Mouse (Mus musculus) CD4-positive, CD25-positive, alpha-beta regulatory T cell, adult 4 months (primary cell): ENCODE results near the gene Dnal4. TPM values are rescaled to one million over a fixed set of nuclear protein-coding genes. Genes with fewer than 3 reads are reported as not detected.

Source experiments
- ATAC-seq: one replicate; pipeline ENCODE4 v1.8.0; 2017
- polyA plus RNA-seq, 2 experiments: library from polyadenylated mRNA; unstranded; fragments of 100-300 nt; shearing (Covaris generic); gene quantifications; one replicate each; pipeline ENCODE4 v1.2.1; 2017

Dnal4 gene
- polyA plus RNA-seq, 2 experiments from 2014 or later: 6.9 to 10.4 TPM

DNA sequence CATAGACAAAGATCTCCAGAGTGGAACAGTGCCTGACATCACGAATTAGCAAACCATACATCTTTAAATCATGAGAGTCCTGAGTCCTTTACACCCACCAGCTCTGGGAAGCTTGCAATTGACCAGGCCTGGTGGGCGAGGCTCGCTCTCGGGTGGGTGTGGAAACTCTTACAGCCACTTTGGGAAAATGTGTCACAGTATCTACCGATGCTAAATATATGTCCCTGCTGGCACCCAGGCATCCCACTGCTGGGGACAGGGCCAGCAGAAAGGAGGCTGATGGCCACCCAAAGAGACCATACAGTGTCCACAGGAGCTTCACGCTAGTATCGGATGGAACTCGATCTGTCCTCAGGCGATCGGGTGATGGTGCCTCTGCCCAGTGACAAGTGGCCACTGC, 20.9 kb upstream of the Dnal4 start:
- ATAC-seq: no peak

DNA sequence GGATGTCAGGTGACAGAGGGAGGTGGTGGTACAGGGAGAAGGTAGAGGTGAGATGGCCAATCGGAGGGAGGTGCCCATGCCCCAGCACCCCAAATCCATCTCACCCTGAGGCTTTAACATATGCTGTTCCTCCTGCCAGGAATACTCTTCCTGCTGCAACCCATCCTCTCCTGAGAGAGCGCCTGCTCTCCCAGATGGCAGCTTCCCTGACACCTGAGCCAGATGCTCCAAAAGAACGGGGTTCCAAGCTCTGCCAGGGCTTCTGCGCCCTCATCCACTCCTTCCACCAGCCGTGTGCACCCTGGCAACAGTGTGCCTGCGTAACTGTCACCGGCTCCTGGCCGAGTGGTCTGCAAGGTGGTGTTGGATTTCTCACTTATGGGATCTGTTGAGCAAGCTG, 20.0 kb upstream of the Dnal4 start:
- no peak for ATAC-seq

DNA sequence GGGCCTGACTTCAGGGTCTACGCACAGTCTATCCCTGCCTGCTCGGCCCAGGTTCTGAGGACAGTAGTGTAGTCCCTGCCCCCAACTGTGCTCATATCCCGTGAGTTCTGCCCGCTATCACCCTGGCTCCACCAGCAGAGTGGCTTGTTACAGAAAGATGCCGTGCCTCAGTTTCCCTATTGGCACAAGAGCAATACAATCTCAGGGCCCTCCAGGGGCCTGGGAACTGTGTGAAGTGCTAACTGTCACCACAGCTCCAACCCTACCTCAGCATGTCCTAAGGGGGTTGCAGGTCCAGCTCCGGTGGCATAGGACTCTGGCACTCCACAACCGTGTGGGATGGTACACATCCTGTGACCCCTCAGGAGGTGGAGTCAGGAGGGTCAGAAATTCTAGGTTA, 19.4 kb upstream of the Dnal4 start:
- ATAC-seq: no peak

DNA sequence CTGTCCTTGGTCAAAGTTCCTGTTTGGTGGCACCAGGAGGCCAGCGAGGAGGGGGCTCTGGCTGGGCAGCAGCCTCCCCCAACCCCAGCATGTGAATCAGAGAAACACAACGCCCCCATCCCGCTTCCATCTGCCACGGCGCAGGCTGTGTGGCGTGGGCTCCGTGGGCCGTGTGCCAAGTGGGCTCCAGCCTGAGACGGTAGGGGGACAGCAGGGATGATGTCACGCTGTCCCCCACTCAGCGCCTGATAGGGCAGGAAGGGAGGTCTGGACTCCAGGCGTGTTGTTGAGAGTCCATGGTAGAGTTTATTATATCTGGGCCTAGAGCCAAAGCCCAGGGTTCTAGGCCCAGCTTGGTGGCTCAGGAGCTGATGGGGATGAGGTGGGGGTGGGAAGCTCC, 18.6 kb upstream of the Dnal4 start:
- ATAC-seq: no peak

DNA sequence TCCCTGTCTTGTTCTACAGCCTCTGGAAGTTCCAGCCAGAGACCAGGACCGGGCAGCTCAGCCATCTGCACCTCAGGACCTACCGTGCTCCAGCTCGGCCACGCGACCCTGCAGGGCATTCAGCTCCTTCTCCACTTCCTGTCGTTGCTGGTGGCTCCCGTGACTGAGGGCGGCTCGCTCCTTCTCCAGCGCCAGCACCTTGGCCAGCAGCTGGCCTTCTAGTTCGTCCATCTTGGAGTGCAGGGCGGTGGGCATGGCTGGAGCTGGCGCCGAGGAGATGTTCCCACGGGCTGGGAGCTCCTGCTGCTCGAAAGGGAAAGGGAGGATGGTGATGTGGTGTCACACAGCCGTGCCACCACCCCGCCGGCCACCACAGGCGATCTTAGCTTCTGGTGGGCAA, 16.5 kb upstream of the Dnal4 start:
- no peak for ATAC-seq

DNA sequence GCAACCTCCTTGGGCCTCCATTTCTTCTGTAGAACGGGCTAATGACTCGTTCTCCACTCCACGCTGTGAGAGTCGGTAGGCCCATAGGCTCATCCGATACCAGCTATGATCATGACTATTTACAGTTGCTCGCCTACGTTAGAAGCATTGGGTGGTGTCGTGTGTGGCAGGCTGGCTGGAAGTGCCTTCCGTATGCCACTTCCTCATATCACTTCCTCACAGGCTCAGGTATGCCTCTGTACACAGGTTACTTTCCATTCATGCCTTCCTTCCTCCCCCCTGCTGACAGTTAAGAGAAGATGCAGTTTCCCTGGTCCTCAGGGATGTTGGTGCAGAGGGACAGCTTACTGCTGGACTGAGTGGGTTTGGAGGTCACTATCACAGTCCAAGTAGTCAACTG, 15.4 kb upstream of the Dnal4 start:
- no peak for ATAC-seq

DNA sequence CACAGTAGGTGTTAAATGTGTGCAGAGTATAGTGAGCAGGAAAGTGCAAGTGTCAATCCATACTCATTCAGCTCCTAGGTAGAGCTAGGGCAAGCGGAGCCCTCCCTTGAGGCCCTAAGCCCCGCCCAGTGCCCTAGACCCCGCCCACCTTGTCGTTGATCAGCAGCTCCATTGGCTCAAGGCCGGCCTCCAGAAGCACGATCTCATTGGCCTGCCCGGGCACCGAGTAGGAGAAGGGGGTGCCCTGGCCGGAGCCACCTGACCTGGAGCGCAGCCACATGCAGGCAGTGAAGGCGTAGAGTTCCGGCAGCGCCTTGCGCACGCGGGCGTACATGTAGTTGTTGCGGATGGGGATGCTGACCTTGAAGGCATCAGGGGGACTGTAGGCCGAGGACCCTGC, 14.8 kb upstream of the Dnal4 start:
- no peak for ATAC-seq

DNA sequence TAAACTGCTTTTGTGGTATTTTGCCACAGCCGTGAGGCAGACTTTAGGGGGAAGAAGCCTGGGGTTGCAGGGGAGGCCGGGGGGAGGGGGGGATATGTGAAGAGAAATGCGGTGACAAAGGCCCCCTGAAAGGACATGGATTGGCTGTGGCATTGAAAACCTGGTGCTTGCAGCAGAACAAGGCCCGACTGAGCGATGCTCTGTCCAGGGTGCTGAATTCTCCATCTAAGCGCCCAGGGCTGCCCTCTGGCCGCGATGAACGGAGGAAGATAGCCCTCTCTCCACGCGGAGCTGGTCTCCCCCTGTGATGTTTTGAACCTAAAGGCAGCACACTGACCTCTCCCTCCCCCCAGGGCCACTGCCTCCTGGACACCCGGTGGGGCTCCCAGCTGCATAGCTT, 13.9 kb upstream of the Dnal4 start:
- no peak for ATAC-seq

DNA sequence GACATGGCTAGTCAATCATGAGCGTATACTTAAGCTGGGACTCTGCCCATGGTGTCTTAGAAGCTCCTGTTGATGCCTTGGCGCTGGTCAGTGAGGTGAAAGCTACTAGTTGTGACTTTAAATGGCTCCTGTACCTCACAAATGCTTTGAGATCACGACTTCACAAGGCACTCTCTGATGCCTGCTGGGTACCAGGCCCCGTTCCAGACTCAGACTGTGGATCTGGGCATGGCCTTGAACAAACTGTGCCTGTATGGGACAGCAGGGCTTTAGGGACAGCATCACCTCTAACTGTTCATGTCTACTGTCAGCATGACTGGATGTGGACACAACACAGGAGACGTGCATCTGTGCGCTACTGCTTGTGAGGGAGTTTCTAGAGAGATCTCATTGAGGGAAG, 13.3 kb upstream of the Dnal4 start:
- no peak for ATAC-seq

DNA sequence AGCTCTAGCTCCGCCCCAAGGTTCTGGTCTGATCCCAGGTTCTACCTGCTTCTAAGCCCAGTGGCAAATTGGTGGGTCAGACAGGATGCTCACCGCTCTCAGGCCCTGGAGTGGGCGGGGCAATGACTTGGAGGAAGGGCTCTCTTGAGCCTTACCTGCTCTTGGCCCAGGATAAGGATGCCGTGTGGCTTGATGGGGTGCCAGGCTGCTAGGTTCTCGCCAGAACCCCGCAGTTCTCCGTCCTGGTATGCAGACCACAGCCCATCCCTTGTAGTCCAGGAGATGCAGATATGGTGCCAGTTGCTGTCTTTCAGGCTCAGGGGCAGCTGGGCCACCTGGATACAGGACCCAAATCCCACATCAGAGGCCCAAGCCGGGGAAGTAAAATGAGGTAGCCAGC, 12.5 kb upstream of the Dnal4 start:
- no peak for ATAC-seq

DNA sequence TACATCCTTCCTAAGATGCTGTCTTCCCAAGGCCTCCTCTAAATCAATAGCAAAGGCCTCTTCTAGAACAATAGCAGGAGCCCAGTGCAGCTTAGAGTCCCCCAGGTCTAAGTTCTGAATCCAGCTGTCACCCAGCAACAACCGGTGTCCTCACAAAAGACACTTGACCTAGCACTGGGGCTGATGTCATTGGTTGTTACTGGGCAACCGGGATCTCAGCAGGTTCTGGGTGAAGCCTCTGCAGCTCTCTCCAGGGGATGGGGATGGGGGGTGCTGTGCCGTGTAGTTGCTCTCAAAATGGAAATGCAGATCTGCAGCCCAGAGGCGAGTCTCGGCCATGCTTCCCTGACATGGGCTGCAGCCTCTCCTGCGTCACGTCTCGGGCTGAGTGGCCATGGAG, 10.2 kb upstream of the Dnal4 start:
- ATAC-seq: no peak

DNA sequence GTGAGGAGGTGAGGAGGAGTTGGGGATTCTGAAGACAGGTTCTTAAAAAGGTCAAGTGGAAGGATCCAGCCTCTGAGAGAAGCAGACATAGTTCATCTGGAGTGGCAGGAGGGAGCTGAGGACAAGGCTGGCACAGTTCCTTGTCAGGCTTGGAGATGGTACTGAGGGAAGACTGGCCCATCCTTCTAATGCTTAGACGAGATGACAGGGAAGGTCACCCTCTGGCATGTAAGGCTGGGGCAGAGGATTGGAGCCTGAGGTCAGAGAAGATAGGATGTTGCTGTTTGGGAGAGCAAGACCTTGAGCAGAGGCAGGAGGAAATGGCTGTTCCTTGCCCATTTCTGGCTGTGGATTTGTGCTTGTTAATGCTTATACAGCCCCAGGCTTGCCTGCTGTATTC, 7.4 kb upstream of the Dnal4 start:
- no peak for ATAC-seq

DNA sequence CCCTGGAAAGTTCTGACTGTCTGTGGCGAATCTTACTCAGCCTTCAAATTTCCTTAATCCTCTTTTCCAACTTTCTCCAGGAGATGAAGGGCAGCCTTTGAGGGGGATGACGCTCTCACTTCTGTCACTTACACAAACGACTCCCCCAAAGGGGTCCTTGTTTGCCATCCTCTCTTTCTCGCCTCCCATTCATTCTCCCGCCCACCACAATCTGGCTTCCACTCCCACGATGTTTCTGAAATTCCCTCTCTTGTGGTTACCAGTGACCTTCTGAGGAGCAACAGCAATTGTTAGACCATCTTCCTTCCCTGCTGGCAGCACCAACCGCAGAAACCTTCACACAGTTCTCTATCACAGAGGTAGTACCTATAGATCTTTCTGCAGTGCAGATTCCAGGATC, 2.0 kb downstream of the Dnal4 start:
- no peak for ATAC-seq

DNA sequence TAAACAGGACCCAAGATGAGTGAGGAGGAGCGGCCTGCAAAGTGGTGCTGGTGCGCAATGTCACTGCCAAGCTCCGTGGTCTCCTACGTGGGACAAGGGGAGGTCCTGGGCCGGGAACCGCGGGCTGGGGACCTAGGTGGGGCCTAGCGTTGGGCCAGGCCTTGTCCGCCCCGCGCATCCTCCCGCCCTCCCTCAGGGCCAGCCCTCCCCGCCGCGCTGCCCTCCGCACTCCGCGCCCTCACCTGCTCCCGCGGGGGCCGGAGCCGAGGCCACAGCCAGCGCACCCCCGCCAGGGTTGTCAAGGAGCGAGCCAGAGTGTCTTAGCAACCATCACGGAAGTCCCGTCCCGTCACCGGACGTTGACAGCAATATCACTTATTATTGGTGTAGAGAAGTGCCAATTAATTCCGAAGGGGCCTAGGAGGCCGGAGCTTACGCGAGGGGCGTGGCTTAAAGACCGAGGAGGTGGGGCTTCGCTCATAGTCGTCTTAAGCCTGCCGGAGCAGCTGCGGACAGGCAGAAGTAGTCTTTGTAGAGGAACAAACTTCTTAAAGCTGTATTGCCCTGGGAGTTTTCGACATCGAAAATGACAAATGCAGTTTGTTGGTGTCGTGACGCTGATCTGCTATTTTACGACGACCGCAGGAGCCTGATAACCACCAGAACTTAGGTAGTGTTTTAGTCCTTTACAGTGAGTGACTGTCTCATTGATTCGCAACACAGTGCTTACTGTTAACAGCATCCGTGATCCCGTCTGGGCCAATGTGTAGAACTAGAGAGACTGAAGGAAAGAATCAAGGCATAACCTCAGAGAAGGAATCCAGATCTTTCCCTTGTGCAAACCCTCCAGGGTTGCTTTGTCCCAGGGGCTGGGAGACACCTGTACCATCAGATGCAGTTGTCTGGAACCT, 3.3 kb downstream of the Dnal4 start:
- ATAC-seq: peak; percentile 99

DNA sequence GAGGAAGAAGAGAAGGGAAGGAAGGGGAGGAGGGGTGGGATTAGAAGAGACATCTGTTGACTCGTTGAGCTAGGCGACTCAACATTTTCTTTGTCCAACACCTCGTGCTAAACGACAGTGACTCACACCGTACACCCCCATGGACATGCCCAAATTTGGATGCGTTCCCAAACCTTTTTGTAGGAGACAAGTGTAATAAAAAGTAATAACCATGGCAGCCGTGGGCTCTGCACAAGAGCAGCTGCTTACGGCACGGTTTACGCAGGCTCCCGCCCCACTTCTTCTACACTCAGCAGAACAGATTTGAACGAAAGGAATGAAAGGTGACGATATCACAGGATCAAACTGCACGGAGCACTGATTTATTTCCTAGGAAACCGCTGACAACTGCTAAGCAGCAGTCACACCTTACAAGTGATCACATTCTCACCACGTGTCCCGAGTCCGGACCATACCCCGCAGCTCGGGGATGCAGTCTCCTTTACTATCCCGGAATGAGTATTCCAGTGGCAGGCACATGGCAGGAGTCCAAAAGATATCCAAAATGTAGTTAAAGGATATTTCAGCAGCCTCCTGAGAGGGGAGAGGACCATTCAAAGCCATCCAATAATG, 6.9 kb downstream of the Dnal4 start:
- ATAC-seq: no peak

DNA sequence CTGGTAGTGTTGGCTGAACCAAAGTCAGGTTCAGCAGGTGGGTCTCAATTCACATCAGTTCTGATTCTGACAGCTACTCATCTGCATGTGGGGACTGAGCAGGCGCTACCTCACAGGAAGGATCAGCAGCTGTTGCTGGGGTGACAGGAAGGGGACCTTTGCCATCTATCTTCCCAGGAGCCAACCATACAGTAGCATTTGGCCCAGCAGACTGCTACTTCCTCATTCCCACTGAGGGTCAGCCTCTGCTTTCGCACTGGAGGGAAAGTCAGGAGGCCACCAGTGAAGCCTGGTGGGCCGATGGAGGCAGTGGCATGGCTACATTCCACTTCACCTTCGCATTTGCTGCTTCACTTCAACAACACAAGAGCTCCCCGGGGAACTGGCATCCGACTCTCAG, 9.3 kb downstream of the Dnal4 start:
- ATAC-seq: no peak

DNA sequence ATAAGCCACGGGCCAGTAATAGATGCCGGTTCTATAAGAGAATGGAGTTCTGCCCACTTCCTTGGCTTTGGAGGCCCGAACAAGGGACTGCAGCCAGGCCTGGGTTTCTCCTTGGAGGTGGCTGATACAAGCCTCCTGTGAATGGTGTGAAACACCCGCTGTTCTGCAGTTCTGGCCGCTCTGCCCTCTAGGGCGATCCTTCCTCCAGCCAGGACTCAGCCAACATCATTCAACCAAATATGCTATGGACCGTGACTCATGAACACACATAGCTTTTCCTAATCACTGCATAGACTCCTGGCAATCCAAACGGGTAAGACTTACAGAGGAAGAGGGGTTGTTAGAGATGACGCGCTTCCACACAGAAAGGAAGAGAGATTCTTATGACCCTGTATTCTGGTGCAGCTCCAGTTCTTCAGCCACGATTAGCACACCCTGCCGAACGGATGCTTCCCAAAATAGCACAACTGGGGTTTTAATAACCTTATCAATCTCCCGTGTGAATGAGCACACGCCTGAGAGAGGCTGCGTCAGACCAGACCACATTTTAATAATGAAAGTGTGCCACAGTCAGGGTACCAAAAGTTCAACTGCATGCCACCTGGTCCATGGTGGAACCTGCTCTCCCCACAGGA, 10.2 kb downstream of the Dnal4 start:
- no peak for ATAC-seq

DNA sequence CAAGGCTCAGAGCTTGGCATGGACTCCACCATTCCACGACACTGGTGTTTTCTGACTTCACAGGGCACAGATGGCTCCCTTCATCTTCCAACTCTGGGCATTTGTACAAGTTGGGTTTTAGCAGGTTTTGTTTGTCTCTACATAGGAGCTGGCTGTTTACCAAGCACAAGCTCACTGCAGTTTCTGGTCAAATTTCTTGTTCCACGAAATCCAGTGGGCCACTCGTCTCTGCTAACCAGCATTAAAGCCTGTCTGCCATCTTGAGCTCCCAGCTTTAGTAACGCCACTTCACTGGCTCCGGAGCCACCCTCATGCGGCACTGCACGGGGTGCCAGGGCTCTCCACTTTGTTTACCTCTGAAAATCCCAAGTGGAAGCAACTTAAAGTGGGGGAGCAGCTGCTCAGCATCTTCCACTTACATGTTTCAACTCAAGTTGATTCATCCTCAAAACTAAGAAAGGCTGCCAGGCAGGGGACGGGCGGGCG, 11.0 kb downstream of the Dnal4 start:
- no peak for ATAC-seq

DNA sequence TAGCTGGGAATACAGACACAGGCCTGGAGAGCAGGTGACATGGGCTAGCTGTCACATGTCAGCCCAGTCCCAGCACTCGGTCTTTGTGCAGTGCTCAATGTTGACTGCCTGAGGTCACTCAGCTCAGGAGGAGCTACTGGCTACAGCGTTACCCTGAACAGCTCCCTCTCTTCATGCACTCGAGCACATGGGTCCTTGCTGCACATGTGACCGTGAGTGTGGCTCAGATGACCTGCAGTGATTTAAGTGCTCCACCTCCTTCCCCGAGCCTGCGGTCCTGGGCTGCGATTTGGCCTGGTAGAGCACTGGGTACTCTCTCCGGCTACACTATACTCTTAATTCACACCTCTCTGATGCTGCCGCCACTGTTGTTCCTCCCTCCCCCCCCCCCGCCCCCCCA, 11.5 kb downstream of the Dnal4 start:
- no peak for ATAC-seq

DNA sequence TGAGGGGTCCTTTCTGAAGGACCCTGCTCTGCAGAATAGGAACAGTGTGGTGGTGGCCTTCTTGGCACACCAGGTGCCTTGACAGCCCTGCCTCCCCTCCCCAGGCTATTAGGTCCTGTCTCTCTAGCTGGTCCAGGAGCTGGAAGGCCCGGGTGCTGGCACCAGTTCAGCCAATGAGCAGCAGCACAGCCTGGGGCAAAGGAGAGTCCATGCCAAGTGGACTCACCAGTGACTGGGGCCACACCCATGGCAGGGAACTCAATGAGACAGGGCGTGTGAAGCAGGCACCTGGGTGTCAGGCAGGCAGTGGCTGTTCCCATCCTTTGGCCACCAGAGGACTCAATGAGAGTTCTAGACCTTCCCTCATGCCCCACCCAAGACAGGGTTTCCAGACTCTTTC, 12.3 kb downstream of the Dnal4 start:
- ATAC-seq: no peak

DNA sequence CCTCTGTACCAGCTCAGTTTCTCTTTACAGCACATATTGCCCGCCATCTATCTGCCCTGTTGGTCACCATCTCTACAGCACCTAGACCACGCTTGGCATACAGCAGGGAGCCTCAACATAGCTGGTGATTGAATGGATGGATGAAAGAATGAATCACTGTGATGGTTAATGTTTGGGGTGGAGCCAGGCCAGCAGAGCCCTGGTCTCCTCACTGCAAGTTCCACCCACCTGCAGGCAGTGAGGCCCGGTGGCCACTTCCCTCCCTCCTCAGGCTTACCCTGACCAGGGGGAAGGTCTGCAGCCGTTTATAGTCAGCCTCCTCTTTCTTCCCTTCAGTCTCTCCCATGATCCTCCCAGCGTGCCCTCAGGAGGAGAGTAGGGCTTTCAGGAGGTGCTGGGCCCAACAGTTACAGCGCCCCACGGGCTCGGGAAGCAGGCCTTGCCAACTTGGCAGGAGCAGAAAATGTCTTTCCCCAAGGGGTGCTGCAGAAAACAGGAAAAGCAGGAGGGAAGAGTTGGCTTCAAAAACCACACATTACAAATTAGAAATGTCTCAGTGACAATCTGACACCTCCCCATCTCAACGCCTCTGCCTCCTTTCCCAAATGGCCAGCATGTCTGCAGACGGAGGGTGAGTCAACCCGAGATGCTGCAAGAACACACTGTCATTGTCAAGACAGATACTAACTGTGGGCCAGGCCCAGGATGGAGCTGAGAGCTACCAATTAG, 12.9 kb downstream of the Dnal4 start:
- no peak for ATAC-seq

DNA sequence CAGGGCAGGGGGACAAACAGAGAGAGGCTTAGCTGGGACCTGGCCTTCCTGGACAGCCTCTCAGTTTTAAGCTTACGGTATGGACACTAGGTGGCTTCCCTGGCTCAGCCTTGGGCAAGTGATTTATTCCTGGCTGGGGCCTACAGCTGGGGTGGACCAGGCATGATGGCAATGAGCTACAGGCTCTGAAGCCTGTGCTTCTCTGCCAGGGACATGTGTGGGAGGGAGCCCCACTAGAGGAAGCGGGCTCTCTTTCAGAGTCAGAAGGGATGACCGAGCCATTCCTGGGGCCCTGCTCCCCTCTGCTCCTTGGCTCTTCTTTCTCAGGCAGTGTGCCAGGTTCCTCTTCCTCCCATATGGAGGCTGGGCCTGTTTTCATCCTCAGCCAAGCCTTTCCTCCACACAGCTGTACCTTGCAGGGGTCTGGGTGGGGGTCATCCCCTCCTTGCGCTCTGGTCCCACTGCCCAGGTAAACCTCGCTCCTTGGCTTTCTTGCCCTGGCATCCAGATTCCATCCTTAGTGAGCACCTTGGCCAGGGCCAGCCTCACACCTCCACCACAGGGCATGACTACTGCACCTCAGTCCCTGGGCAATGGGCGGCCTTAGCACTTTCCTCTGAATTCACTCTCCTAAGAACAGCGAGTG, 13.9 kb downstream of the Dnal4 start:
- ATAC-seq: no peak

DNA sequence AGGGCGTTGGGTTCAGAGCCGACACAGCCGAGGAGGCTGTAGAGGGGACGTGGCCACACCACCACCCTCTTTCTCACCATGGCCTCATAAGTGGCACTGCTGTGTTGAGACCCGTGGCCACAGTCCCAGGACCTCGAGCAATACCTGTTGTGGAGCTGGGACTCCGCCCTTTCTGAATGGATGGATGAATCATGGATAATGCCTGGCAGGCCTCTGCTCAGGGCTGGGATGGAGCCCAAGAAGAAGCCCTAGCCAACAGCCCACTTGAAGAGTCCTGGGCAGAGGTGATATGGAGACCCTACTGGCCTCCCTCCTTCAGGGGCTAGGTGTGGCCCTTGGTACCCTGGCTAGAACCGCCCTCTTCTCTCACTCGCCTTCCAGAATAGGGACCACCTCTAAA, 14.6 kb downstream of the Dnal4 start:
- ATAC-seq: no peak
